Mouse (Mus musculus): ENCODE measurements around the gene Il11.
"Not testable (repeated sequence)": the region's sequence is repeated elsewhere in the genome, so short reads cannot be mapped to it uniquely, and the experiment has no call there.

The Il11 gene

GRCm38 (mm10) chr7:4782759-4783158, at the start of gene Il11, which contains the start of gene Tmem190:
Gene Il11, minus strand, starts transcription at chr7:4782859.
Gene Tmem190, plus strand, starts transcription at chr7:4782937.
- ATAC-seq (ENCODE audit: insufficient number of reproducible peaks, low FRiP score, low TSS enrichment), result no peak

- no peak for ATAC-seq (ENCODE audit: insufficient number of reproducible peaks, low FRiP score, low TSS enrichment)
These were observed 47.8 kb upstream of the Il11 start for GRCm38 (mm10) chr7:4830476-4830875.

GRCm38 (mm10) chr7:4825365-4825764, 42.7 kb upstream of the Il11 start:
- ATAC-seq (ENCODE audit: insufficient number of reproducible peaks, low FRiP score, low TSS enrichment), result no peak

GRCm38 (mm10) chr7:4822162-4822907, 39.7 kb upstream of the Il11 start:
- no peak for ATAC-seq (ENCODE audit: insufficient number of reproducible peaks, low FRiP score, low TSS enrichment)

GRCm38 (mm10) chr7:4821690-4822089, 39.0 kb upstream of the Il11 start:
- ATAC-seq (ENCODE audit: insufficient number of reproducible peaks, low FRiP score, low TSS enrichment), result no peak

- ATAC-seq (ENCODE audit: insufficient number of reproducible peaks, low FRiP score, low TSS enrichment), result not testable (repeated sequence)
These were observed 38.3 kb upstream of the Il11 start for GRCm38 (mm10) chr7:4820925-4821324.

- ATAC-seq (ENCODE audit: insufficient number of reproducible peaks, low FRiP score, low TSS enrichment), result no peak
These were observed 33.9 kb upstream of the Il11 start for GRCm38 (mm10) chr7:4816559-4816958.

GRCm38 (mm10) chr7:4813105-4813791, 30.6 kb upstream of the Il11 start:
- no peak for ATAC-seq (ENCODE audit: insufficient number of reproducible peaks, low FRiP score, low TSS enrichment)

GRCm38 (mm10) chr7:4812303-4813104, 29.8 kb upstream of the Il11 start, which contains the start of gene Ube2s:
Gene Ube2s, minus strand, starts transcription at chr7:4812590.
- ATAC-seq (ENCODE audit: insufficient number of reproducible peaks, low FRiP score, low TSS enrichment), result peak; percentile 99

- ATAC-seq (ENCODE audit: insufficient number of reproducible peaks, low FRiP score, low TSS enrichment), result peak; percentile 5; the same call in 1 of the 2 replicates
These were observed 29.2 kb upstream of the Il11 start for GRCm38 (mm10) chr7:4811842-4812302.

- not testable (repeated sequence) for ATAC-seq (ENCODE audit: insufficient number of reproducible peaks, low FRiP score, low TSS enrichment)
These were observed 28.5 kb upstream of the Il11 start for GRCm38 (mm10) chr7:4811131-4811530.

- no peak for ATAC-seq (ENCODE audit: insufficient number of reproducible peaks, low FRiP score, low TSS enrichment)
These were observed 24.1 kb upstream of the Il11 start for GRCm38 (mm10) chr7:4806716-4807115.

- ATAC-seq (ENCODE audit: insufficient number of reproducible peaks, low FRiP score, low TSS enrichment), result no peak
These were observed 19.6 kb upstream of the Il11 start for GRCm38 (mm10) chr7:4802247-4802646.

GRCm38 (mm10) chr7:4795767-4796433, 13.2 kb upstream of the Il11 start:
- no peak for ATAC-seq (ENCODE audit: insufficient number of reproducible peaks, low FRiP score, low TSS enrichment)

- no peak for ATAC-seq (ENCODE audit: insufficient number of reproducible peaks, low FRiP score, low TSS enrichment)
These were observed 12.0 kb upstream of the Il11 start for GRCm38 (mm10) chr7:4794631-4795168.

- ATAC-seq (ENCODE audit: insufficient number of reproducible peaks, low FRiP score, low TSS enrichment), result no peak
These were observed 11.0 kb upstream of the Il11 start for GRCm38 (mm10) chr7:4793674-4794073.

GRCm38 (mm10) chr7:4793248-4793647, 10.6 kb upstream of the Il11 start:
- not testable (repeated sequence) for ATAC-seq (ENCODE audit: insufficient number of reproducible peaks, low FRiP score, low TSS enrichment)

- ATAC-seq (ENCODE audit: insufficient number of reproducible peaks, low FRiP score, low TSS enrichment), result peak; percentile 87
These were observed 9.9 kb upstream of the Il11 start, which contains the start of gene Rpl28 for GRCm38 (mm10) chr7:4792278-4793212. Gene Rpl28, plus strand, starts transcription at chr7:4792874.
